Mouse (Mus musculus) CH12.LX (cell line): ENCODE measurements around the gene Ina.

Experiments
- E2F4 ChIP-seq: IDR thresholded peaks from 2 replicates; pipeline ENCODE4 v1.6.1; 2011; ENCODE audit warnings: low read depth, low read length, improper control_type of control experiment; ENCODE audit not compliant: insufficient replicate concordance
- HCFC1 ChIP-seq: IDR thresholded peaks from 2 replicates; pipeline ENCODE4 v1.6.1; 2012; ENCODE audit warnings: low read depth, mild to moderate bottlenecking, inconsistent platforms, low read length, improper control_type of control experiment
- MAFK ChIP-seq: IDR thresholded peaks from 2 replicates; pipeline ENCODE4 v1.6.1; 2011; ENCODE audit warnings: low read length, improper control_type of control experiment; ENCODE audit not compliant: insufficient replicate concordance
- MAX ChIP-seq: IDR thresholded peaks from 2 replicates; pipeline ENCODE4 v1.6.1; 2011; ENCODE audit warnings: low read length, improper control_type of control experiment
- POLR2A ChIP-seq: IDR thresholded peaks from 2 replicates; pipeline ENCODE4 v1.6.1; 2011; ENCODE audit warnings: low read depth, mild to moderate bottlenecking, improper control_type of control experiment, low read length
- SIN3A ChIP-seq: IDR thresholded peaks from 2 replicates; pipeline ENCODE4 v1.6.1; 2012; ENCODE audit warnings: low read length, improper control_type of control experiment, inconsistent platforms
- UBTF ChIP-seq: IDR thresholded peaks from 2 replicates; pipeline ENCODE4 v1.6.1; 2012; ENCODE audit warnings: low read depth, mild to moderate bottlenecking, inconsistent platforms, low read length, improper control_type of control experiment, moderate library complexity
- USF1 ChIP-seq: IDR thresholded peaks from 2 replicates; pipeline ENCODE4 v1.6.1; 2014; ENCODE audit warnings: low read depth, mild to moderate bottlenecking, inconsistent platforms, low read length, improper control_type of control experiment
- ZKSCAN1 ChIP-seq: IDR thresholded peaks from 2 replicates; pipeline ENCODE4 v1.6.1; 2012; ENCODE audit warnings: low read depth, inconsistent platforms, low read length, improper control_type of control experiment, borderline replicate concordance

DNA sequence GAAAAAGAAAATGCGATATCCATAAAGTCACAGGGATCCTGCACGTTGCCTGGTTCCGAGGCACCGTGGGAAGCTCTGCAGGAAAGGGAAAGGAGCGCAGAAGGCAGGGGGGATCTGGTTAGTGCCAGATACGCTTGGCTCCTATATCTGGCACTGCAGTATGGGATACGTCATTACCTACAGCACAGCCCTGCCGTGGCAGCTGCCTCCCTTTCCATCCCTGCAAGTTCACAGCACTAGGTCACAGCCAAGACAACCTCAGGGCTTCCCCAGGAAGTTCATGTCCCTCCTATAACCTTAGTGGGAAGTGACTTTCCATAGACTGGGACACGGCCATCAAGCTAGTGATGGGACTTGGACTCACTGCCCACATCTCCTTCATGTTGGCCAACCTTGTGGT lies 18.4 kb upstream of the Ina start:
- TF ChIP-seq E2F4 (no peak), UBTF (no peak), MAFK (no peak), MAX (no peak), ZKSCAN1 (no peak), SIN3A (no peak), POLR2A (no peak), HCFC1 (no peak), USF1 (no peak)
